Mouse (Mus musculus): ENCODE measurements around the gene Tmem108. TPM values are rescaled to one million over a fixed set of nuclear protein-coding genes. Genes with fewer than 3 reads are reported as not detected.

Gene Tmem108
- polyA plus RNA-seq, 1 experiment from 2014 or later, result 9.5 TPM

DNA sequence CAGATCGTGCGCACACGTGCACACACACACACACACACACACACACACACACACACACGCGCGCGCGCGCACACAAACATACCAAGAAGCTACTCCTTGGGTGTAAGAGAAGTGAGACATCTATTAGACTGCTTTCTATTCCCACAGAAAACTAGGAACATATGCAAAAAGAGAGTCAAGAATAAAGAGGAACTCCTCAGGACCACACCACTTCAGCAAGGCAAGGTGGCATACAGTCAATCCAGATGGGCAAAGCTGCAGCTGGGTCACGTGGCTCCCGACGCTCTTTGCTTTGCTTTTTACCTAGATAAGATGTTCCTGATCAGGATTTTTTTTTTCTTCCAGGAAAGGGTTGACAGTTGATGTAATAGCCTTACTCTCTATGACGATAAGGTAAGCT is 45.6 kb downstream of the Tmem108 start:
- no peak for ATAC-seq (replicated peaks; ENCODE audit: low FRiP score)
- WGBS, result 94% methylated on average over 13 of the region's 13 CpGs

DNA sequence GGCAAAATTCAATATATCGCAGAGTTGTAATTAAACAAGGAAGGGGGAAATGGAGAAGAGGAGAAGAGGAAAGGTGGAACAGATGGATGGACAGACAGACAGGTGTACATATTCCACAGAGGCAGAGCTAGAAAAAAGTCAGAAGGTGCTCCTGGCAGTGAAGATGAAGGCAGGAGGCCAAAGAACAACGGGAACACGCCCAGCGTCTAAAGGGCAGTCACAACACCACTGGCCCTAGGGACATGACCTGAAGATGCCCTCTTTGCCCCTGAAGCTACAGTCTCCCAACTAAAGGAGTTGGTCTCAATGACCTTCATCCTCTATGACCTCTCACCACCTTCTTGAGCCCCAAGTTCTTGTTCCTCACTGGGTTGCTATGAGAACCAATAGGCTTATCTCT is 46.3 kb downstream of the Tmem108 start:
- WGBS, result 93% methylated on average over 4 of the region's 4 CpGs
- Histone ChIP-seq H3K36me3 (no peaks in the 10 kb centered on the region), H3K4me2 (no peak overlapping the region), H3K9me3 (replicated peaks) (no peaks in the 10 kb centered on the region), H3K9ac (no peak overlapping the region), H3K4me3 (replicated peaks) (no peak overlapping the region), H3K27ac (no peak overlapping the region), H3K4me1 (peaks cover 6% of the 10 kb centered on the region; the same call in 1 of the 2 replicates), H3K27me3 (no peaks in the 10 kb centered on the region)
- ATAC-seq (replicated peaks; ENCODE audit: low FRiP score), result no peak

More for the DNA sequence above, 45.6 kb downstream of the Tmem108 start:
- Histone ChIP-seq H3K4me2 (no peak overlapping the region), H3K4me3 (replicated peaks) (no peak overlapping the region), H3K27ac (no peak overlapping the region), H3K4me1 (peaks cover 6% of the 10 kb centered on the region; the same call in 1 of the 2 replicates), H3K36me3 (no peaks in the 10 kb centered on the region), H3K9ac (no peak overlapping the region), H3K27me3 (no peaks in the 10 kb centered on the region), H3K9me3 (replicated peaks) (no peaks in the 10 kb centered on the region)

DNA sequence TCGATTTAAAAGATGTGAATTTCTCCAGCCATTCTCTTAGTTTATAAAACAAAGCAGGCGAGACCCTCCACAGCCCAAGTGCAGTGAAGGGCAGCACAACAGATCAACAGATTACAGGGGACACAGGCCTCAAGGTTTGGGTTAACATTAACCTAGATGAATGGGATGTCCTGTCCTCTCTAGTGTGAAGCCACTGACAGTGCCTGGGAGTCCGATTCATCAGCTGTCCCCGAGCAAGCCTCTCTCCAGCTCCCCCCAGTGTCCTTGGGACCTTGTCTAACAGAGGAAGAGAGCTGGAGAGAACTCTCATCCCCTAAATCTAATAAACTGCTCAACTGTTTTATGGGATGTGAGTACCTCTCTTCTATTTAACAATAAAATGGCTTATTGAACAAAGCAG is 48.4 kb downstream of the Tmem108 start:
- Histone ChIP-seq H3K9me3 (replicated peaks) (no peaks in the 10 kb centered on the region), H3K4me2 (no peak overlapping the region), H3K4me1 (peaks cover 8% of the 10 kb centered on the region; the same call in 1 of the 2 replicates), H3K4me3 (replicated peaks) (no peak overlapping the region), H3K36me3 (no peaks in the 10 kb centered on the region), H3K27ac (no peak overlapping the region), H3K9ac (no peak overlapping the region), H3K27me3 (no peaks in the 10 kb centered on the region)
- ATAC-seq (replicated peaks; ENCODE audit: low FRiP score), result no peak
- WGBS, result 66% methylated on average over 4 of the region's 4 CpGs

DNA sequence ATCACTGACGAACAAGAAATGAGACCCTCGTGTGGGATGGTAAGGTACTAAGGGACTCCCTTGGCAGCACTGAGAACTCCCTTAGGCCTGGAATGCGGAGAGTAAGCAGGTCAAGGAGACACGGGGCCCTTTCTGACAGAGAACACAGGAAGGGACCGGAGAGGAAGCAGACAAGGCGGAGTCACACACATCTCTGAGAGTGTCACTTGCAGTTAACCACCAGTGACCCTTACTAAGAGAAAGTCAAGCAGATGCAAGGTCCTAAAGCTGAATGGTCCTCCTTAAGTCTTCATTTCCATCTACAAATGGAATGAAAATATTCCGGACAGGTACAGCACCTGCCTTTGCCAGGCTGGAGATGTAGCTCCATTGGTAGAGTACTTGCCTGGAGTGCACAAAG is 48.9 kb downstream of the Tmem108 start:
- no peak overlapping the region for H3K4me3 ChIP-seq (replicated peaks)
- WGBS, result 57% methylated on average over 7 of the region's 7 CpGs
- H3K9ac ChIP-seq, result no peak overlapping the region
- H3K4me2 ChIP-seq, result no peak overlapping the region
- H3K36me3 ChIP-seq, result no peaks in the 10 kb centered on the region
- ATAC-seq (replicated peaks; ENCODE audit: low FRiP score), result no peak
- H3K4me1 ChIP-seq, result peaks cover 11% of the 10 kb centered on the region; the same call in 1 of the 2 replicates
- no peak overlapping the region for H3K27ac ChIP-seq
- H3K9me3 ChIP-seq (replicated peaks), result no peaks in the 10 kb centered on the region
- H3K27me3 ChIP-seq, result no peaks in the 10 kb centered on the region

DNA sequence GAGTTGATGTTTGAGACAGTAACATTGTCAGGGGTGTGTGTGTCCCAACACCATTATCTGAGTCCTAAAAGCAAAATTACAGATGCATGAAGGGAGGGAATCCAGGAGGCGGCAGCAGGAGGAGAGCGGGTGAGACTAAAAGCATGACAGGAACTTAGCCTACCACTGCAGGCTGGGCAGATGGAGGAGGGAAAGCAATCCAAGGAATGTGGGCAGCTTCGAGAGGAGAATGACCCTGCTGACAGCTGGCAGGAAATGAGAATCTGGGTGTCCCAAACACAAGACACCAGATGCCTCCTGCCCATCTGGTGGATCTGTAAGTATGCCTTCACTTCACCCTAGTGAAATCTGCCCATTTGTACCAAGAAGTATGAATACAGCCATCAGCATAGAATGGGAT is 51.9 kb downstream of the Tmem108 start:
- H3K9ac ChIP-seq, result no peak overlapping the region
- WGBS, result 50% methylated on average over 3 of the region's 3 CpGs
- no peak overlapping the region for H3K4me2 ChIP-seq
- no peak overlapping the region for H3K4me3 ChIP-seq (replicated peaks)
- no peak for ATAC-seq (replicated peaks; ENCODE audit: low FRiP score)
- H3K27ac ChIP-seq, result no peak overlapping the region
- H3K9me3 ChIP-seq (replicated peaks), result no peaks in the 10 kb centered on the region
- H3K4me1 ChIP-seq, result peaks cover 11% of the 10 kb centered on the region; the same call in 1 of the 2 replicates
- no peaks in the 10 kb centered on the region for H3K27me3 ChIP-seq
- no peaks in the 10 kb centered on the region for H3K36me3 ChIP-seq

DNA sequence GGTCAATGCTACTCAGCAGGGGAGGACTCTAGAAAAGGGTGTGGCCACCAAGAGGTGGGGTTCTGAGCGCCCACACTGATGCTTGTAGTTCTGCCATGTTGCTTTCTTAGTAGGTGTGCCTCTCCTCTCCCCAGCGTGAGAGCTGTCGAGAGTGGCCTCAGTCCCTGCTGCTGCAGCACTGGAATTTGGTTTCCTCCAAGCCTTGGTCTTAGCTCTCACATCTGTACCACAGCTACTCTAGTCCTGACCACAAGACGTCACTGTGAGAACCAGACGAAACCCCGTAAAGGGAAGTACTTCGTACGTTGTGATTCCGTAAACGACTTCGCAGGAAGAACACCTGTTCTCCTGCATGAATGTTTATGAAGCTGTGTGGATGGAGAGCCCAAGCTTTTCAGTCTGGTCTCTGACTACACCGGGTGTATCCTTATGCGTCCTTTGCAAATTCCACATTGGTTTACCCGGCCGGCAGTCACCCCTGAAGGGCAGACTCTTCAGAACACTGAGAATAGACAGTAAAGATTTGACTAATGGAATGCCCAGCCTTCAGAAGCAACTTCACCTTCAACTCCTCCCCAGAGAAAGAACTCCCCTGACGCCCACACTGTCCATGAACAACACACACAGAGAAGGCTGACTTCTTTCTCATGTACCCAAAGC is 53.0 kb downstream of the Tmem108 start:
- Histone ChIP-seq H3K36me3 (no peaks in the 10 kb centered on the region), H3K4me2 (no peak overlapping the region), H3K9ac (no peak overlapping the region), H3K9me3 (replicated peaks) (no peaks in the 10 kb centered on the region), H3K27ac (no peak overlapping the region), H3K4me3 (replicated peaks) (no peak overlapping the region), H3K27me3 (no peaks in the 10 kb centered on the region), H3K4me1 (peaks cover 11% of the 10 kb centered on the region; the same call in 1 of the 2 replicates)
- 80% methylated on average over 16 of the region's 16 CpGs for WGBS
- ATAC-seq (replicated peaks; ENCODE audit: low FRiP score), result no peak

DNA sequence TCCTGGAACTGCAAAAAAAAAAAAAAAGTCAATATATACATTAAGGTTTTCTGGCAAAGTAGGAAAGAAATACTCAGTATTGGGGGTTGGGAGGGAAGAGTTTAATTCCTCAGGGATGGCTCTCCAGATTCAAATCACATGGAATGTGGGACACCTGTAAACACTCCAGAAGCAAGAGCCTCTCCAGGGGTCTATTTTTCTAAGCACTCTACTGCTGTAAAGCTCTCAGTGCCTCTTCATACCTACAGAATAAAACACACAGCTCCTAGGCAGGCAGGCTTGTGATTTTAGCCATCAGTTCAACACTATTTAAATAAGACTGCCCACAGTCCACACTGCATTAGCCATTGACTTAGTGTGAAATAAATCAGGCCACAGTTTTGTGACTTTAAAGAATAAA is 53.8 kb downstream of the Tmem108 start:
- ATAC-seq (replicated peaks; ENCODE audit: low FRiP score), result no peak
- Histone ChIP-seq H3K4me3 (replicated peaks) (no peak overlapping the region), H3K9me3 (replicated peaks) (no peaks in the 10 kb centered on the region), H3K4me1 (peaks cover 9% of the 10 kb centered on the region; the same call in 1 of the 2 replicates), H3K27ac (no peak overlapping the region), H3K36me3 (no peaks in the 10 kb centered on the region), H3K9ac (no peak overlapping the region), H3K4me2 (no peak overlapping the region), H3K27me3 (no peaks in the 10 kb centered on the region)

DNA sequence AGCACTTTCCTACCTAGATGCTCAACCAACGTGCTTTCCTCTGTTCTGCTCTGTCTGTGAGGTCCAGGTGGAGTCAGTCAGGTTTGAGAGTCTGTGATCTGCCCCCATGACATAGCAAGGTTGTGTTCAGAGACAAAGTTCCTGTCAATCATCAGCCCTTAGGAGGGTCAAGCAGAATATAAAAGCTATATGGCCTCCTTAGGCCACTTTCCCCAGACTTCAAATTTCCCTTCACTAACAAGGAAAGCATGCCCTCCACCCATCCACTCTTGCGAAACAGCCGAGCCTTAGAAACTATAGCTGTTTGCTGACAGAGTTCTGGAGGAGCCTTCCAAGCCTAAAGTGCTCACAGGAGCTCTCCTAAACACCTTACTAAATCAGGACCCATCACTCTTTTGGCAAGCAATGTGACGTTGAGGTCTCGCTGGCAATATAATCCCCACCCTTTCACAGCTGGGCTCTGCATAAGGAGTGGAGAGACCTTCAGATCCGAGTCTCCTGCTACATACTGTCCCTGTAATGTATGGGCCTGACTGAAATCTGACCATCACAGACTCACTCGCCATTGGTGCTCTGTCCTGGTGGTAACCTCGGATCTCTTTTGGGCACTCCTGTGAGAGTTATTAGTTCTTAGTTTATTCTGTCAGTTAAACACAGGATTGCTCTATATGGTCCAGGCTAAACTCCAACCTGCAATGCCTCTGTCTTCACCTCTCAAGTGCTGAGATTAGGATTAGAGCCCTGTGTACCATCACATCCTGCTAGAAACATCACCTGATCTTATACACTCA is 54.4 kb downstream of the Tmem108 start:
- no peaks in the 10 kb centered on the region for H3K36me3 ChIP-seq
- H3K27ac ChIP-seq, result no peak overlapping the region
- WGBS, result 54% methylated on average over 8 of the region's 8 CpGs
- H3K9ac ChIP-seq, result no peak overlapping the region
- no peaks in the 10 kb centered on the region for H3K9me3 ChIP-seq (replicated peaks)
- ATAC-seq (replicated peaks; ENCODE audit: low FRiP score), result no peak
- no peak overlapping the region for H3K4me3 ChIP-seq (replicated peaks)
- H3K4me2 ChIP-seq, result no peak overlapping the region
- no peaks in the 10 kb centered on the region for H3K27me3 ChIP-seq
- peaks cover 5% of the 10 kb centered on the region; the same call in 1 of the 2 replicates for H3K4me1 ChIP-seq

DNA sequence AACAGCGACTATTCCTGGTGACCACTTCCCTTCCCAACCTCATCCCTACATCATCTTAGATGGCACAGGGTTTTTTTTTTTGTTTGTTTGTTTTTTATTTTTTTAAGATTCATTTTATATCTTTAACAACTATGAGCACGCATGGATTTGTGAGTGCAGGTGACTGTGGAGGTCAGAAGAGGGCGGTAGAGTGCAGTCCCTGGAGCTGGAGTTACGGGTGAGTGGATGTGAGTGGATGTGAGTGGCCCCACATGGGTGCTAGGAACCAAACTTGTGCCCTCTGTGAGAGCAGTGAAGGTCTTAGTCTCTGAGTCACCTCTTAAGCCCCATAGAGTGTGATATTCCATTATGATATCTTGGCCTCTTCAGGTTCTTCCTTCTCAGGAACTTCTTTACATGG is 55.9 kb downstream of the Tmem108 start:
- peaks cover 5% of the 10 kb centered on the region; the same call in 1 of the 2 replicates for H3K4me1 ChIP-seq
- H3K9me3 ChIP-seq (replicated peaks), result no peaks in the 10 kb centered on the region
- ATAC-seq (replicated peaks; ENCODE audit: low FRiP score), result no peak
- no peak overlapping the region for H3K9ac ChIP-seq
- no peaks in the 10 kb centered on the region for H3K36me3 ChIP-seq
- no peak overlapping the region for H3K4me3 ChIP-seq (replicated peaks)
- no peaks in the 10 kb centered on the region for H3K27me3 ChIP-seq
- H3K4me2 ChIP-seq, result no peak overlapping the region
- H3K27ac ChIP-seq, result no peak overlapping the region
- 92% methylated on average over 4 of the region's 4 CpGs for WGBS

DNA sequence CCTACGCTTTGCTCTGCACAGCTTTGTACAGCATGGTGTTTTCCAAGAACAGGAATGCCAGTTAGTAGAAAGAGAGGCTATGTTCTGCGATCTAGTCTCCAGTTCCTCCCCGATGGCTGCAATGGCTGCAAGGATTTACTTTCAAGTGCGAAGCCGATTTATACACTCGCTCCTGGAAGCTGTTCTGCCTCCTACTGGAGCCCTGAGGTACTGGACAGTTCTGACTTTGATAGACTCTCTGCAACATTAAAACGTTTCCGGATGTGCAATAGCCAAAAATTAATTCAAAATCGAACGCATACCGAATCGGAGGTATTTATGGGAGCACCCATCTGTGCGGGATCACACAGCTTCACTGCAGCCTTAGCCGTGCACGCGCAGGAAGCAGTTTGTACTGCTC is 58.6 kb downstream of the Tmem108 start:
- no peaks in the 10 kb centered on the region for H3K27me3 ChIP-seq
- ATAC-seq (replicated peaks; ENCODE audit: low FRiP score), result no peak
- 79% methylated on average over 16 of the region's 16 CpGs for WGBS
- H3K27ac ChIP-seq, result no peak overlapping the region
- no peak overlapping the region for H3K4me2 ChIP-seq
- peaks cover 1% of the 10 kb centered on the region; the same call in 1 of the 2 replicates for H3K4me1 ChIP-seq
- H3K9me3 ChIP-seq (replicated peaks), result no peaks in the 10 kb centered on the region
- H3K36me3 ChIP-seq, result no peaks in the 10 kb centered on the region
- no peak overlapping the region for H3K9ac ChIP-seq
- no peak overlapping the region for H3K4me3 ChIP-seq (replicated peaks)

DNA sequence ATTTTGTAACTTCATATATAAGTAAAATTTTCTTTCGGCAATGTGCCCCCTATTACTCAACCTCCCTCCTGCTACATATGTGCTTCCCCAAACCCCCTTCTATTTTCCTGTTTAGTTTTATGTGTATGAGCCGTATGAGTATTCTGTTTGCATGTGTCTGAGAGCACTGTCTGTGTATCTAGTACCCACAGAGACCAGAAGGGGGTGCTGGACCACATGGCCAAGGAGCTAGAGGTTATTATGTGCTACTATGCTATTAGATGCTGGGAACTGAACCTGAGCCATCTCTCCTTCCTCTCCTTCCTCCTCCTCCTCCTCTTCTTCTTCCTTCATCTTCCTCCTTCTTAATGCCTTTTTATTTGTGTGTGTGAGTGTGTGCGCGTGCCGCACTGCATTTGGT is 59.2 kb downstream of the Tmem108 start:
- Histone ChIP-seq H3K4me2 (no peak overlapping the region), H3K4me3 (replicated peaks) (no peak overlapping the region), H3K4me1 (no peaks in the 10 kb centered on the region), H3K9ac (no peak overlapping the region), H3K27ac (no peak overlapping the region), H3K36me3 (no peaks in the 10 kb centered on the region), H3K27me3 (no peaks in the 10 kb centered on the region), H3K9me3 (replicated peaks) (no peaks in the 10 kb centered on the region)
- ATAC-seq (replicated peaks; ENCODE audit: low FRiP score), result no peak
- WGBS, result 88% methylated on average over 5 of the region's 5 CpGs

DNA sequence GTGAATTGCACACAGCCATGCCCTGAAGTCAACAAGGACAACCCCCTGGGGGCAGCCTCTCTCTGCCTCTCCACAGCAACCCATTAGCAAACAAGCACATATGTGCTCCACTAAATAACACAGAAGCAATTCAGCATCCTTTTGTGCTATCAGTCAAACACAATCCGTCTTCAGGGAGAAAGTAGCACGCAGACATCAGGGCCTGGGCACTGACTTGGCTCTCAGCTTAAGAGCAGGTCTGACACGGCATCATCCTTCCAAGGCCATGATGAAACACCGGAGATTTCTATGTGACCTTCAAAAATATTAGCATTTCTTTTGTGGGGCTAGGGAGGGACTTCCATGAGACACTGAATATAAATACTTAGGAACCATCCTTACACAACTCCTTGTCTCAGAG is 60.2 kb downstream of the Tmem108 start:
- no peaks in the 10 kb centered on the region for H3K36me3 ChIP-seq

More for the DNA sequence above, 60.2 kb downstream of the Tmem108 start:
- ATAC-seq (replicated peaks; ENCODE audit: low FRiP score), result no peak
- no peaks in the 10 kb centered on the region for H3K27me3 ChIP-seq
- H3K9me3 ChIP-seq (replicated peaks), result no peaks in the 10 kb centered on the region
- no peak overlapping the region for H3K4me3 ChIP-seq (replicated peaks)
- H3K4me2 ChIP-seq, result no peak overlapping the region
- no peak overlapping the region for H3K27ac ChIP-seq
- no peaks in the 10 kb centered on the region for H3K4me1 ChIP-seq
- 85% methylated on average over 4 of the region's 4 CpGs for WGBS
- no peak overlapping the region for H3K9ac ChIP-seq
